Mouse (Mus musculus): Measurements from ENCODE around the gene Il20rb. TPM values are rescaled to one million over a fixed set of nuclear protein-coding genes. Genes with fewer than 3 reads are reported as not detected.

The Il20rb gene
- 0.42 and 0.43 TPM in 2 replicates for polyA plus RNA-seq (2016; fragmentation: Nextera tagmentation; extraction: Ambion mirVana)

DNA sequence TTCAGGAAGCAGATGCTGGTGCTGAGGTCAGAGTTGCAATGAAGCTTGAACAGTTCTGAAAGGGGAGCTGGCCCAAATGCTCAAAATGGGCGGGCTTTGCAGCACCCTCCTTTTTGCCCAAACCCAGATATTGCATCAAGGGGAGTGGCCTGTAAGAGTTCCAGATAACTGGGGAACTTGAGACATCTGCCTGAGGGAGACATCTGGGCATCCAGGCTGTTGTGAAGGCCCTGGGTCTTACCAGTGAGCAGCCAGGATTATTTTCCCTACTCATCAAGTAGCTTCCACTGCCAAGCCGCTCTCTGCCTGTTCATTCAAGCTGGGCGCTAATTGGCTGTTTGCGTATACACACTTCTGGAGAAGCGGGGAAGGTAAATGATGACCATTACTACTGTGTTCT is at the start of gene Il20rb:
Gene Il20rb, minus strand, starts transcription at position 358 of the 400 bp plus-strand sequence.
- ATAC-seq, result no peak
- H3K9me3 ChIP-seq (replicated peaks), result no peaks in the 10 kb centered on the region
- no peak within 1 kb of the TSS for H3K27ac ChIP-seq
- H3K4me2 ChIP-seq, result no peak within 1 kb of the TSS
- 85% methylated on average over 5 of the region's 5 CpGs for WGBS (ENCODE audit: insufficient replicate concordance)
- H3K36me3 ChIP-seq, result peaks cover 13% of the 10 kb centered on the region
- no peaks in the 10 kb centered on the region for H3K27me3 ChIP-seq (replicated peaks)
- no peak within 1 kb of the TSS for H3K4me3 ChIP-seq
- 0 out of 2 replicates have a peak, but pooled peaks cover 5% of the 10 kb centered on the region for H3K4me1 ChIP-seq
- no peak within 1 kb of the TSS for H3K9ac ChIP-seq

- Histone ChIP-seq H3K36me3 (no peaks in the 10 kb centered on the region; the same call in 1 of the 2 replicates), H3K27me3 (replicated peaks) (no peaks in the 10 kb centered on the region), H3K4me1 (peaks cover 49% of the 10 kb centered on the region), H3K9me3 (replicated peaks) (no peaks in the 10 kb centered on the region), H3K27ac (no peak overlapping the region), H3K9ac (no peak overlapping the region), H3K4me3 (no peak overlapping the region), H3K4me2 (no peak overlapping the region)
- peak; percentile 72 for ATAC-seq
- WGBS (ENCODE audit: insufficient replicate concordance), result 62% methylated on average over 2 of the region's 2 CpGs
Observed at GRCm38 (mm10) chr9:100535618-100536262, 49.2 kb upstream of the Il20rb start.

DNA sequence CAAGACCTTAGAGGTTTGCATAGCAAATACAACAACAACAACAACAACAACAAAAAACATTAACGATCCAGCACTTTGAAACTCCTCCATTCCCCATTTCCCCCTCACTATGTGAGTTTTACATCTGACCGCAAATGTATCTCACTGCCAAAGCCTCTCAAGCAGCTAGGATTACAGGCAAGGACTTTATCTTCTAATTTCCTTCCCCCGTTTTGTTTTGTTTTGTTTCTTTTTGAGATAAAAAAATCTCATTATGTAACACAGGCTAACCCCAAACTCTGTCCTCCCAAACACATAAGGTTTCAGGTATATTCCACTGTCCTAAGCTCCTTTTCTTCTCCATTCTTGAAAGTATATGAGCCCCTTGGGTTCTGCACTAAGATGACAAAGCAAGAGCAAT is 48.1 kb upstream of the Il20rb start:
- Histone ChIP-seq H3K4me2 (no peak overlapping the region), H3K27me3 (replicated peaks) (no peaks in the 10 kb centered on the region), H3K4me1 (peaks cover 51% of the 10 kb centered on the region), H3K27ac (no peak overlapping the region), H3K36me3 (no peaks in the 10 kb centered on the region), H3K9me3 (replicated peaks) (no peaks in the 10 kb centered on the region), H3K9ac (no peak overlapping the region), H3K4me3 (no peak overlapping the region)
- no peak for ATAC-seq
- WGBS (ENCODE audit: insufficient replicate concordance), result 56% methylated on average over 3 of the region's 3 CpGs

GRCm38 (mm10) chr9:100532847-100533505 is 46.4 kb upstream of the Il20rb start:
- H3K4me3 ChIP-seq, result no peak overlapping the region
- no peaks in the 10 kb centered on the region for H3K27me3 ChIP-seq (replicated peaks)
- H3K9me3 ChIP-seq (replicated peaks), result no peaks in the 10 kb centered on the region
- peak; percentile 50; the same call in 1 of the 2 replicates for ATAC-seq
- H3K27ac ChIP-seq, result peak overlapping the region; percentile 41; the same call in 1 of the 2 replicates
- H3K4me2 ChIP-seq, result 0 out of 2 replicates have a peak overlapping the region, but pooled peaks have one; percentile 8
- no peak overlapping the region for H3K9ac ChIP-seq
- peaks cover 52% of the 10 kb centered on the region for H3K4me1 ChIP-seq
- 28% methylated on average over 3 of the region's 3 CpGs for WGBS (ENCODE audit: insufficient replicate concordance)
- no peaks in the 10 kb centered on the region for H3K36me3 ChIP-seq

GRCm38 (mm10) chr9:100531296-100531695 is 44.7 kb upstream of the Il20rb start:
- no peaks in the 10 kb centered on the region for H3K27me3 ChIP-seq (replicated peaks)
- H3K9ac ChIP-seq, result no peak overlapping the region
- 42% methylated on average over 1 of the region's 1 CpGs for WGBS (ENCODE audit: insufficient replicate concordance)
- H3K4me1 ChIP-seq, result peaks cover 43% of the 10 kb centered on the region
- H3K9me3 ChIP-seq (replicated peaks), result no peaks in the 10 kb centered on the region
- no peak for ATAC-seq
- H3K4me2 ChIP-seq, result no peak overlapping the region
- H3K27ac ChIP-seq, result no peak overlapping the region
- H3K4me3 ChIP-seq, result no peak overlapping the region
- no peaks in the 10 kb centered on the region for H3K36me3 ChIP-seq

- H3K4me1 ChIP-seq, result peaks cover 46% of the 10 kb centered on the region
- H3K4me2 ChIP-seq, result no peak overlapping the region
- no peak for ATAC-seq
- H3K27me3 ChIP-seq (replicated peaks), result no peaks in the 10 kb centered on the region
- 30% methylated on average over 2 of the region's 2 CpGs for WGBS (ENCODE audit: insufficient replicate concordance)
- H3K27ac ChIP-seq, result no peak overlapping the region
- no peaks in the 10 kb centered on the region for H3K36me3 ChIP-seq
- no peaks in the 10 kb centered on the region for H3K9me3 ChIP-seq (replicated peaks)
- no peak overlapping the region for H3K9ac ChIP-seq
- H3K4me3 ChIP-seq, result no peak overlapping the region
Observed at GRCm38 (mm10) chr9:100525225-100525624, 38.6 kb upstream of the Il20rb start.

- Histone ChIP-seq H3K4me3 (no peak overlapping the region), H3K27me3 (replicated peaks) (no peaks in the 10 kb centered on the region), H3K9me3 (replicated peaks) (no peaks in the 10 kb centered on the region), H3K9ac (no peak overlapping the region), H3K4me1 (peaks cover 41% of the 10 kb centered on the region), H3K4me2 (no peak overlapping the region), H3K36me3 (no peaks in the 10 kb centered on the region), H3K27ac (no peak overlapping the region)
- WGBS (ENCODE audit: insufficient replicate concordance), result 42% methylated on average over 2 of the region's 2 CpGs
- no peak for ATAC-seq
Observed at GRCm38 (mm10) chr9:100522029-100522428, 35.4 kb upstream of the Il20rb start.

DNA sequence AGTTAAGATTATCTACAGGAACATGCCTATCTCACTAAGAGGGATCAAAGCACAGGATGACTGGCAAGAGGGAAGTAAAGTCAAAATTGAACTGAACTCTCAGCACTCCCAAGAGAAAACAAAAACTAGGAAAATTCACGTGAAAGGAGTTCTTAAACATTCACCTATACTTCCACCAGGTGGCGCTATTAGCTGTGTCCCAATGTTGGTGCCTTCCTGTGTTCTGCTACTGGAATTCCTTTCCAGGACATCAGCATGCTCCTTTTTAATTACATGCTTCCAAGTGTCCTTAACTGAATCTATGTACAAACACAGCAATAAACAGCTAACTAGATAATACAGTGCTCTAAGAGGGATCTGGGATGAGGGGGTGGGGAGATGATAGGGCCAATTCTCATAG is 34.0 kb upstream of the Il20rb start:
- no peak overlapping the region for H3K4me2 ChIP-seq
- peaks cover 34% of the 10 kb centered on the region for H3K4me1 ChIP-seq
- H3K9ac ChIP-seq, result no peak overlapping the region
- no peaks in the 10 kb centered on the region for H3K9me3 ChIP-seq (replicated peaks)
- 2% methylated on average over 2 of the region's 2 CpGs for WGBS (ENCODE audit: insufficient replicate concordance)
- no peak overlapping the region for H3K4me3 ChIP-seq
- ATAC-seq, result 0 out of 2 replicates have a peak, but pooled peaks have one; percentile 32
- H3K27me3 ChIP-seq (replicated peaks), result no peaks in the 10 kb centered on the region
- H3K36me3 ChIP-seq, result no peaks in the 10 kb centered on the region
- H3K27ac ChIP-seq, result no peak overlapping the region

DNA sequence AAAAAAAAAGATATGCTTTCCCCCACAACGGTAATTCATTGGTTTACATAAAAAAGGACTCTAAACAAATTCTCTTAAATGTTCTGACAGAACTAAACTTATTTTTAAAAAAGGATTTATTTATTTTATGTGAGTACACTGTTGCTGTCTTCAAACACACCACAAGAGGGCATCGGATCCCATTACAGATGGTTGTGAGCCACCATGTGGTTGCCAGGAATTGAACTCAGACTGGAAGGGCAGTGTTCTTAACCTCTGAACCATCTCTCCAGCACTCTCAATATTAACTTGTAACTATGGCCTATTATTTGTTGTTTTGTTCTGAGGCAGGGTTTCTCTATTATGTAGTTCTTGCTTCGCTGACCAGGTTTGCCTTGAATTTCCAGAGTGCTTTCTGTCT is 33.4 kb upstream of the Il20rb start:
- Histone ChIP-seq H3K36me3 (no peaks in the 10 kb centered on the region), H3K9me3 (replicated peaks) (no peaks in the 10 kb centered on the region), H3K4me3 (no peak overlapping the region), H3K9ac (no peak overlapping the region), H3K27ac (no peak overlapping the region), H3K4me1 (peaks cover 31% of the 10 kb centered on the region), H3K4me2 (no peak overlapping the region), H3K27me3 (replicated peaks) (no peaks in the 10 kb centered on the region)
- no peak for ATAC-seq
- 86% methylated on average over 3 of the region's 3 CpGs for WGBS (ENCODE audit: insufficient replicate concordance)

GRCm38 (mm10) chr9:100507581-100507980 is 21.0 kb upstream of the Il20rb start:
- Histone ChIP-seq H3K4me3 (no peak overlapping the region), H3K36me3 (no peaks in the 10 kb centered on the region), H3K4me1 (peaks cover 9% of the 10 kb centered on the region; the same call in 1 of the 2 replicates), H3K4me2 (no peak overlapping the region), H3K27me3 (replicated peaks) (no peaks in the 10 kb centered on the region), H3K9ac (no peak overlapping the region), H3K9me3 (replicated peaks) (no peaks in the 10 kb centered on the region), H3K27ac (no peak overlapping the region)
- ATAC-seq, result no peak
- WGBS (ENCODE audit: insufficient replicate concordance), result 66% methylated on average over 2 of the region's 2 CpGs

GRCm38 (mm10) chr9:100506652-100507051 is 20.1 kb upstream of the Il20rb start:
- Histone ChIP-seq H3K27me3 (replicated peaks) (no peaks in the 10 kb centered on the region), H3K9me3 (replicated peaks) (no peaks in the 10 kb centered on the region), H3K27ac (no peak overlapping the region), H3K36me3 (peaks cover 1% of the 10 kb centered on the region; the same call in 1 of the 2 replicates), H3K9ac (no peak overlapping the region), H3K4me1 (peaks cover 9% of the 10 kb centered on the region; the same call in 1 of the 2 replicates), H3K4me3 (no peak overlapping the region), H3K4me2 (no peak overlapping the region)
- ATAC-seq, result no peak
- WGBS (ENCODE audit: insufficient replicate concordance), result 56% methylated on average over 2 of the region's 2 CpGs

- peaks cover 9% of the 10 kb centered on the region; the same call in 1 of the 2 replicates for H3K4me1 ChIP-seq
- no peak for ATAC-seq
- 77% methylated on average over 4 of the region's 4 CpGs for WGBS (ENCODE audit: insufficient replicate concordance)
- no peak overlapping the region for H3K9ac ChIP-seq
- H3K4me3 ChIP-seq, result no peak overlapping the region
- H3K27me3 ChIP-seq (replicated peaks), result no peaks in the 10 kb centered on the region
- peaks cover 5% of the 10 kb centered on the region for H3K36me3 ChIP-seq
- no peak overlapping the region for H3K27ac ChIP-seq
- no peaks in the 10 kb centered on the region for H3K9me3 ChIP-seq (replicated peaks)
- no peak overlapping the region for H3K4me2 ChIP-seq
Observed at GRCm38 (mm10) chr9:100505498-100505897, 18.9 kb upstream of the Il20rb start.
